Mouse (Mus musculus): ENCODE data around the gene Akap1.

GRCm38 (mm10) chr11:88855795-88856194 is 8.6 kb downstream of the Akap1 start:
- TF ChIP-seq CTCF (IDR thresholded peaks at IDR 0.05; ENCODE audit: low read depth): no peak
- no peak for TF ChIP-seq EP300 (IDR thresholded peaks at IDR 0.05; ENCODE audit: low read depth)

Measured in heart, postnatal 0 days (tissue).